ENCODE assay signal across 22 mouse cellular contexts in the genomic region with DNA sequence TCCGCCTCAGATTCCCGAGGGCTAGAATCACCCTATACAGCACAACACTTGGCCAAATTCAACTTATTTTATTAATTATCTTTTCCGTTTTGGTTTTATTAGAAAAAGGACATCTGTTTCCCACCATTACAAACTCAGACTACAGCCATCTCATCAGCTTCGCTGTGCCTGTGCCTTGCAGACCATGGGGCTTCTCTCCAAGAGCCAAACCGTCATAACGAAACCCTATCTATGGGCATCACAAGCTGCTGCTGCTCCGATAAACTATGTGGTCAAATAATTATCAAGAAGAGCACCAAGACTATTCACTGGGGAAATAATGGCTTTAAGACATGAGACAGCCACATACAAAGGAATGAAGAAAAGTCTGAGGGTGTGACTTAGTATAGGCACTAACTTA. TPM values are rescaled to one million over a fixed set of nuclear protein-coding genes. Genes with fewer than 3 reads are reported as not detected.
A peak's percentile ranks its signal among the peaks of the same experiment; 100 is the strongest.
DNase-seq lines count a peak whose midpoint lies in the region; ATAC-seq and TF ChIP-seq lines count a peak whose summit lies in the region.
"Had no signal": no experiment of that assay in that cellular context is flagged by ENCODE, and none has a peak within 500 bp of the region (broad histone marks: within the 10 kb centered on the region; RNA-seq: fewer than 3 reads in every experiment).

No protein-coding gene starts in this region.

- no peak for DNase-seq in G1E (ENCODE audit: low spot score)
- no peak for DNase-seq in forebrain, embryonic 10.5 days (ENCODE audit: extremely low spot score, low spot score)
- no peak for DNase-seq in spleen, postnatal 4 days (ENCODE audit: low spot score in 2 of 2)
- no peak for DNase-seq in kidney, adult 9 months
- DNase-seq: adrenal gland, adult 8-10 months; adrenal gland, postnatal 36 days; B cell, adult 2 months; cerebellum, adult 11 months; cerebellum, adult 8-10 months; cerebellum, postnatal 14 days; forebrain, postnatal 0 days; gastrocnemius, adult 2 months; gastrocnemius, postnatal 25 days; heart, postnatal 36 days had no signal

- H3K9me3 ChIP-seq in G1E (replicated peaks), result no peaks in the 10 kb centered on the region
- no peaks in the 10 kb centered on the region for H3K9me3 ChIP-seq in liver, embryonic 12.5 days (replicated peaks)
- no peaks in the 10 kb centered on the region for H3K9me3 ChIP-seq in liver, embryonic 16.5 days (replicated peaks; ENCODE audit: control insufficient read depth, low read length)
- peaks cover 3% of the 10 kb centered on the region; the same call in 1 of the 2 replicates for H3K9me3 ChIP-seq in forebrain, embryonic 10.5 days
- H3K9me3 ChIP-seq: embryonic facial prominence, embryonic 12.5 days; forebrain, embryonic 13.5 days; hindbrain, embryonic 15.5 days had no signal

- TF ChIP-seq CTCF in G1E (IDR thresholded peaks at IDR 0.05; ENCODE audit: low read depth, low read length), result no peak

- H3K9ac ChIP-seq in liver, embryonic 12.5 days, result no peak overlapping the region
- H3K9ac ChIP-seq in liver, embryonic 16.5 days (ENCODE audit: low read depth, low read length), result no peak overlapping the region
- H3K9ac ChIP-seq: embryonic facial prominence, embryonic 12.5 days; forebrain, embryonic 13.5 days; forebrain, postnatal 0 days; heart, embryonic 13.5 days; hindbrain, embryonic 15.5 days had no signal

- WGBS in liver, embryonic 12.5 days (ENCODE audit: insufficient replicate concordance), result 47% methylated on average over 7 of the region's 7 CpGs
- 42% methylated on average over 7 of the region's 7 CpGs for WGBS in liver, embryonic 16.5 days (ENCODE audit: insufficient replicate concordance)
- 93% methylated on average over 7 of the region's 7 CpGs for WGBS in forebrain, embryonic 10.5 days

- no peaks in the 10 kb centered on the region; the same call in 1 of the 2 replicates for H3K27me3 ChIP-seq in G1E (ENCODE audit: insufficient read depth, low read length)
- no peaks in the 10 kb centered on the region for H3K27me3 ChIP-seq in liver, embryonic 12.5 days (replicated peaks)
- H3K27me3 ChIP-seq in liver, embryonic 16.5 days (ENCODE audit: control insufficient read depth, insufficient read depth, low read depth, low read length), result no peaks in the 10 kb centered on the region
- no peaks in the 10 kb centered on the region for H3K27me3 ChIP-seq in forebrain, embryonic 10.5 days (ENCODE audit: poor library complexity, severe bottlenecking)
- H3K27me3 ChIP-seq: embryonic facial prominence, embryonic 12.5 days; forebrain, embryonic 13.5 days; heart, embryonic 13.5 days; hindbrain, embryonic 15.5 days had no signal

- H3K4me2 ChIP-seq in liver, embryonic 12.5 days, result 0 out of 2 replicates have a peak overlapping the region, but pooled peaks have one; percentile 7
- H3K4me2 ChIP-seq in liver, embryonic 16.5 days (ENCODE audit: low read depth, low read length), result no peak overlapping the region
- H3K4me2 ChIP-seq: embryonic facial prominence, embryonic 12.5 days; forebrain, embryonic 13.5 days; heart, embryonic 13.5 days; hindbrain, embryonic 15.5 days had no signal

- ATAC-seq in G1E (ENCODE audit: extremely low read depth, insufficient number of reproducible peaks, low FRiP score, poor library complexity, severe bottlenecking), result peak; percentile 52
- ATAC-seq in common myeloid progenitor, adult 5-6 weeks (replicated peaks; ENCODE audit: low read depth, poor library complexity, severe bottlenecking), result peak; percentile 73
- ATAC-seq in liver, embryonic 12.5 days, result peak; percentile 74
- peak; percentile 47 for ATAC-seq in liver, embryonic 16.5 days (ENCODE audit: low read depth)
- no peak for ATAC-seq in CD4-positive, CD25-positive, alpha-beta regulatory T cell, adult 4 months
- ATAC-seq: forebrain, embryonic 13.5 days; forebrain, postnatal 0 days had no signal

- H3K27ac ChIP-seq in liver, embryonic 12.5 days, result 0 out of 2 replicates have a peak overlapping the region, but pooled peaks have one; percentile 34
- 0 out of 2 replicates have a peak overlapping the region, but pooled peaks have one; percentile 4 for H3K27ac ChIP-seq in liver, embryonic 16.5 days (ENCODE audit: low read length)
- no peak overlapping the region for H3K27ac ChIP-seq in forebrain, embryonic 10.5 days
- H3K27ac ChIP-seq: embryonic facial prominence, embryonic 12.5 days; forebrain, embryonic 13.5 days; gastrocnemius, adult 2 months; heart, embryonic 13.5 days; hindbrain, embryonic 15.5 days had no signal

- no peak overlapping the region for H3K4me3 ChIP-seq in G1E (ENCODE audit: low read depth, low read length)
- H3K4me3 ChIP-seq in liver, embryonic 12.5 days, result no peak overlapping the region
- no peak overlapping the region for H3K4me3 ChIP-seq in liver, embryonic 16.5 days (ENCODE audit: low read depth, low read length)
- no peak overlapping the region for H3K4me3 ChIP-seq in forebrain, embryonic 10.5 days
- H3K4me3 ChIP-seq: embryonic facial prominence, embryonic 12.5 days; forebrain, embryonic 13.5 days; gastrocnemius, adult 2 months; heart, embryonic 13.5 days; hindbrain, embryonic 15.5 days had no signal

- H3K36me3 ChIP-seq in G1E (replicated peaks), result peaks cover 5% of the 10 kb centered on the region
- no peaks in the 10 kb centered on the region for H3K36me3 ChIP-seq in liver, embryonic 12.5 days
- no peaks in the 10 kb centered on the region for H3K36me3 ChIP-seq in liver, embryonic 16.5 days (ENCODE audit: control insufficient read depth, insufficient read depth)
- no peaks in the 10 kb centered on the region for H3K36me3 ChIP-seq in forebrain, embryonic 10.5 days (replicated peaks)
- H3K36me3 ChIP-seq: embryonic facial prominence, embryonic 12.5 days; heart, embryonic 13.5 days; hindbrain, embryonic 15.5 days had no signal

- H3K4me1 ChIP-seq in G1E (ENCODE audit: insufficient read depth, low read depth, low read length), result peaks cover 29% of the 10 kb centered on the region
- H3K4me1 ChIP-seq in liver, embryonic 12.5 days, result peaks cover 37% of the 10 kb centered on the region
- H3K4me1 ChIP-seq in liver, embryonic 16.5 days (ENCODE audit: control insufficient read depth, low read depth, low read length), result peaks cover 19% of the 10 kb centered on the region
- no peaks in the 10 kb centered on the region for H3K4me1 ChIP-seq in forebrain, embryonic 10.5 days
- H3K4me1 ChIP-seq: embryonic facial prominence, embryonic 12.5 days; forebrain, embryonic 13.5 days; heart, embryonic 13.5 days; hindbrain, embryonic 15.5 days had no signal

RNA-seq across cellular contexts. Expression of a gene that starts 6.9 kb away (rescaled TPM):
- total RNA-seq in G1E (2014; fragmentation: Nextera tagmentation) (67.7 and 81.7 TPM in 2 replicates), G1E (2017) (27.8 and 32.0 TPM in 2 replicates)
- 13.2 and 13.3 TPM in 2 replicates for polyA plus RNA-seq in G1E (2012)
- 45.1 and 45.4 TPM in 2 replicates for total RNA-seq in common myeloid progenitor, adult 5-6 weeks (2017)
- polyA plus RNA-seq in liver, embryonic 12.5 days (2016; fragmentation: Nextera tagmentation; extraction: Ambion mirVana), result 25.3 and 27.3 TPM in 2 replicates
- polyA plus RNA-seq in liver, embryonic 16.5 days (2015; fragmentation: Nextera tagmentation; extraction: Ambion mirVana), result 17.8 and 20.8 TPM in 2 replicates
- 6.8 and 7.0 TPM in 2 replicates for polyA plus RNA-seq in forebrain, embryonic 10.5 days (2016; fragmentation: Nextera tagmentation; extraction: Ambion mirVana)
- 10 to 100 TPM; 35.3 to 35.7 TPM for polyA plus RNA-seq in CD4-positive, CD25-positive, alpha-beta regulatory T cell, adult 4 months (2017; shearing (Covaris generic))

RNA-seq across cellular contexts. Expression of a gene that starts 31.5 kb away (rescaled TPM):
- total RNA-seq in G1E (2014; fragmentation: Nextera tagmentation) (5.8 and 7.7 TPM in 2 replicates), G1E (2017) (16.6 and 17.5 TPM in 2 replicates)
- 0.42 and 0.51 TPM in 2 replicates for polyA plus RNA-seq in G1E (2012)
- total RNA-seq in common myeloid progenitor, adult 5-6 weeks (2017), result 63.2 and 77.3 TPM in 2 replicates
- polyA plus RNA-seq in liver, embryonic 12.5 days (2016; fragmentation: Nextera tagmentation; extraction: Ambion mirVana), result 9.0 and 10.0 TPM in 2 replicates
- polyA plus RNA-seq in liver, embryonic 16.5 days (2015; fragmentation: Nextera tagmentation; extraction: Ambion mirVana), result 9.4 and 10.3 TPM in 2 replicates
- polyA plus RNA-seq in forebrain, embryonic 10.5 days (2016; fragmentation: Nextera tagmentation; extraction: Ambion mirVana), result 4.5 and 5.2 TPM in 2 replicates
- polyA plus RNA-seq in CD4-positive, CD25-positive, alpha-beta regulatory T cell, adult 4 months (2017; shearing (Covaris generic)), result 100 to 1,000 TPM; 158 to 170 TPM

Comparison
In these comparisons a context has a peak if more than half of its experiments do, and no peak if none do; other contexts are left out.
1. RNA of a gene that starts 31.5 kb away (polyA plus RNA-seq): 158 to 170 TPM in CD4-positive, CD25-positive, alpha-beta regulatory T cell, adult 4 months; 9.4 to 10.3 TPM in liver, embryonic 16.5 days, 9.0 to 10.0 TPM in liver, embryonic 12.5 days, 4.5 to 5.2 TPM in forebrain, embryonic 10.5 days and 0.42 to 0.51 TPM in G1E; every median in the first group is over 10 times any median in the second.